Mouse (Mus musculus): Measurements from ENCODE around the gene Npb. TPM values are rescaled to one million over a fixed set of nuclear protein-coding genes. Genes with fewer than 3 reads are reported as not detected.

Npb gene
- total RNA-seq, 4 experiments from 2014 or later, result not detected

Small RNA genes within 50 kb of the gene (microRNA-seq; reads per million reads assigned to microRNA genes)
- gene Mir6936, result not detected

Other genes starting within 250 kb of the Npb start
- gene Fscn2, start 246.9 kb upstream of the Npb start, total RNA-seq (2022), result under 1 TPM in 3 of 4 experiments, not detected in 1; 0.21 to 0.54 (median 0.29) TPM
- 10 to 100 TPM; 11.5 to 13.5 (median 13.3) TPM for gene Faap100, start 229.7 kb upstream of the Npb start, total RNA-seq (2022)
- gene Nploc4, start 170.8 kb upstream of the Npb start, total RNA-seq (2022), result 10 to 100 TPM; 87.7 to 97.5 (median 90.6) TPM
- gene Tspan10, start 165.8 kb upstream of the Npb start, total RNA-seq (2022), result 1 to 10 TPM in 1 of 4 experiments, not detected in 3; 1.2 TPM
- gene Pde6g, start 155.0 kb upstream of the Npb start, total RNA-seq (2022), result 1 to 10 TPM in 2 of 4 experiments, under 1 TPM in 2; 0.70 to 1.0 (median 0.94) TPM
- 10 to 100 TPM; 20.4 to 26.4 (median 22.2) TPM for gene Oxld1, start 150.4 kb upstream of the Npb start, total RNA-seq (2022)
- gene Ccdc137, start 150.4 kb upstream of the Npb start, total RNA-seq (2022), result 1 to 10 TPM; 4.5 to 6.0 (median 5.1) TPM
- gene Arl16, start 140.9 kb upstream of the Npb start, total RNA-seq (2022), result 1 to 10 TPM; 4.7 to 7.5 (median 6.2) TPM
- 100 to 1,000 TPM; 121 to 138 (median 132) TPM for gene Mrpl12, start 123.9 kb upstream of the Npb start, total RNA-seq (2022)
- gene Slc25a10, start 116.6 kb upstream of the Npb start, total RNA-seq (2022), result 1 to 10 TPM; 1.9 to 5.0 (median 3.1) TPM
- gene Gcgr, start 77.8 kb upstream of the Npb start, total RNA-seq (2022), result under 1 TPM in 1 of 4 experiments, not detected in 3; 0.29 TPM
- gene Mcrip1, start 58.8 kb upstream of the Npb start, total RNA-seq (2022), result 10 to 100 TPM; 18.6 to 20.5 (median 20.1) TPM
- gene Ppp1r27, start 57.3 kb upstream of the Npb start, total RNA-seq (2022), result 100 to 1,000 TPM; 157 to 382 (median 178) TPM
- 100 to 1,000 TPM; 162 to 245 (median 209) TPM for gene P4hb, start 35.2 kb upstream of the Npb start, total RNA-seq (2022)
- 10 to 100 TPM; 74.3 to 86.2 (median 80.7) TPM for gene Arhgdia, start 26.9 kb upstream of the Npb start, total RNA-seq (2022)
- 10 to 100 TPM; 20.1 to 40.8 (median 35.8) TPM for gene Alyref, start 10.1 kb upstream of the Npb start, total RNA-seq (2022)
- 10 to 100 TPM; 42.5 to 54.1 (median 49.7) TPM for gene Anapc11, start 10.1 kb upstream of the Npb start, total RNA-seq (2022)
- gene Pcyt2, start 9.5 kb downstream of the Npb start, total RNA-seq (2022), result 10 to 100 TPM; 20.0 to 26.8 (median 26.0) TPM
- gene Sirt7, start 16.8 kb downstream of the Npb start, total RNA-seq (2022), result 1 to 10 TPM; 2.6 to 4.5 (median 3.8) TPM
- gene Mafg, start 25.1 kb downstream of the Npb start, total RNA-seq (2022), result 10 to 100 TPM; 49.5 to 63.3 (median 59.3) TPM
- gene Pycr1, start 35.3 kb downstream of the Npb start, total RNA-seq (2022), result 1 to 10 TPM; 3.7 to 5.3 (median 4.8) TPM
- 100 to 1,000 TPM; 112 to 153 (median 132) TPM for gene Myadml2, start 39.7 kb downstream of the Npb start, total RNA-seq (2022)
- under 1 TPM in 1 of 4 experiments, not detected in 3; 0.22 TPM for gene Notum, start 52.7 kb downstream of the Npb start, total RNA-seq (2022)
- gene Aspscr1, start 64.5 kb downstream of the Npb start, total RNA-seq (2022), result 10 to 100 TPM; 32.2 to 39.8 (median 35.2) TPM
- 10 to 100 TPM; 26.1 to 31.0 (median 27.3) TPM for gene Cenpx, start 105.3 kb downstream of the Npb start, total RNA-seq (2022)
- gene Lrrc45, start 105.4 kb downstream of the Npb start, total RNA-seq (2022), result 1 to 10 TPM; 1.8 to 4.4 (median 2.9) TPM
- gene Rac3, start 113.0 kb downstream of the Npb start, total RNA-seq (2022), result 1 to 10 TPM in 2 of 4 experiments, under 1 TPM in 2; 0.75 to 1.2 (median 0.89) TPM
- gene Dcxr, start 118.8 kb downstream of the Npb start, total RNA-seq (2022), result 1 to 10 TPM; 7.9 to 9.8 (median 8.7) TPM
- gene Cbr2, start 123.6 kb downstream of the Npb start, total RNA-seq (2022), result 10 to 100 TPM in 2 of 4 experiments, 1 to 10 TPM in 2; 6.1 to 30.8 (median 10.4) TPM
- 10 to 100 TPM; 14.8 to 40.9 (median 19.1) TPM for gene Hmga1b, start 154.3 kb downstream of the Npb start, total RNA-seq (2022)
- gene Rfng, start 175.7 kb downstream of the Npb start, total RNA-seq (2022), result 10 to 100 TPM; 10.8 to 13.6 (median 13.1) TPM
- 10 to 100 TPM; 65.4 to 71.6 (median 69.3) TPM for gene Gps1, start 175.8 kb downstream of the Npb start, total RNA-seq (2022)
- 10 to 100 TPM; 29.0 to 36.8 (median 35.0) TPM for gene Dus1l, start 187.9 kb downstream of the Npb start, total RNA-seq (2022)
- gene Fasn, start 216.1 kb downstream of the Npb start, total RNA-seq (2022), result 10 to 100 TPM in 2 of 4 experiments, 1 to 10 TPM in 2; 8.4 to 12.2 (median 9.4) TPM